Mouse (Mus musculus): ENCODE measurements around the gene Gm27179. TPM values are rescaled to one million over a fixed set of nuclear protein-coding genes. Genes with fewer than 3 reads are reported as not detected.
"Not testable (repeated sequence)": the region's sequence is repeated elsewhere in the genome, so short reads cannot be mapped to it uniquely, and the experiment has no call there.

The Gm27179 gene
- total RNA-seq (2014; fragmentation: Nextera tagmentation) (not detected in 2 replicates), total RNA-seq (2017) (0.26 TPM in 1 of 2 replicates, not detected in the other)

DNA sequence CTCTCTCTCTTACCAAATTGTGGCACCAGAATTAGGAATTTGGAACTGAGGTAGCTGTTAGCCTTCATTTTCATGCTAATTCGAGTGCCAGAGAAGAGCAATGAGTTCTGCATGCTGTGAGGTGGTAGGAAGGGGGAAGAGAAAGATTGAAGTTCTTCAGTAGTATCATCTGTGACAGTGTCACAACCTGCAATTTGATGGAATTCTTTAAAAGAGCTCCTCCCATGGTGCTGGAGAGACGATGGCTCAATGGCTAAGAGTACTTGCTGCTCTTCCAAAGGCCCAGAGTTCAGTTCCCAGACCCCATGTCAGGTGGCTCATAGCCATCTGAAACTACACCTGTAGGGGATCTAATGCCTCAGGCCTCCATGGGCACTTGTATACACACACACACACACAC is at the start of gene Gm27179:
Gene Gm27179, minus strand, starts transcription at position 101 of the 400 bp plus-strand sequence.
- ATAC-seq (replicated peaks; ENCODE audit: poor library complexity, severe bottlenecking): not testable (repeated sequence)

DNA sequence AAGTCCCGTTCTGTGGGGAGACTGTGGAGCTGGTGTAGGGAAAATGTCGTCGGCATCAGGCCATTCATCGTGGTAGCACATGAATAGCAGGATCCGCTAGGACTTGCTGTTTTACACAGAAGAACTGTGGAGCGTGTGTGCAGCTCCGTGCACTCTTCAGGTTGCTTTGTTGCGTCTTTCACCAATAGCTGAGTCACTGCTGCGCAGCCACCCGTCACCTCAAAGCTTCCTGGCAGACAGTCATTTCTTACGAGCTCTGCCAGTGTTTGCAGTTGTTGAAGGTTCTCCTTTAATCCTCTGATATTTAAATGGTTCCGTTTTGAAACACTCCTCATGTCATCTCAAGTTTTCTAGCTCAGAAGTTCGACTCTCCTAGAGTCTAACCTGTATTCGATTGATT is 45.2 kb upstream of the Gm27179 start:
- ATAC-seq (replicated peaks; ENCODE audit: poor library complexity, severe bottlenecking): peak; percentile 25

DNA sequence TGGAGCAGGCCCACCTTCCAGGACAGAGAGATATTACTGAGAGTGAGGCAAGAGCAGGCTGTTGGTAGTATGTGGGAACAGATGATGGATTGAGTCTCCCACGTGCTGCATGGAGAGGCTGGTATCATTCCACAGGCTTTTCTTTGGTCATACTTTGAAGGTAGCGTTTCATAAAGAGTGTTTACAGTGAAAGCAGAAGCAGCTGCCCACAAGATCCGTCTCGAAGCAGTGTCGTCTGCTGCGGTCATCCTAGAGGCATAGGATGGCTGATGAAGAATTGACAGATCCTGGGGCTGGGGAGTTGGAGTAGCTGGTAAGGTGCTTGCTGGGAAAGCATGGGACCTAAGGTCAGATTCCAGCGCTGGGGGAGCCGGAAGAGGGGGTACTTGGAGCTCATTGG is 44.5 kb upstream of the Gm27179 start:
- peak; percentile 58 for ATAC-seq (replicated peaks; ENCODE audit: poor library complexity, severe bottlenecking)

DNA sequence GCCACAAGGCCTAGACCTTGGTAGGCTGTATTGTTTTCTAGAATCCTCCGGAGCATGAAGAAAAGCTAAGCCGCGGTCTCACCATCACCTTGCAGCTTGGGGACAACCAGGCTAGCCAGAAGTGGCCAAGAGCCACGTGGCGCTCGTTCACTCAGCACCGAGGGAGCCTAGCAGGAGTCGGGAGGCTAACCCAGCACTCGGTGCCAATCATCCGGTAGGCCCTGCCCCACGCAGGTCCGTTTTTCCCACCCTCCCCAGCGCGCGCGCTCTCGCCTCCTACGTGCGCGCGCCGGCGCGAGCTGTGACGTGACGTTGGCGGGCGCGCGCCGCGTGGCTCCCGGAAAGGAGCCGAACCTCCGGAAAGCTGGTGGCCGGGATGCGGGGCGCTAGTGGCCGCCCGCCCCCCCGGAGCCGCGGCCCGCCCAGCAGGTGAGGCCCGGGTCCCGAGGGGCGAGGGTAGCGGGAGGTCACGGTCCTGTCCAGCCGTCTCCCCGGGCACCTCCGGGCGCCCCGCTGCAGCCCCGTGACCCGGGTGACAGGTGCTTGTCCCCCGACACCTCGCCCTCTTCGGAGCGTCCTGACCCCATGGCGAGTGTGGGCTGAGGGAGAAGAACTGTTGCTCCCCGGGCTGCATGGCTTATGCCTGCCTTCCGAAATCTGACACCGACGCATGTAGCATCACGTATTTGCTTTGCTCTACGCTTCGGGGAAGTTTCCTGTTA is 42.9 kb upstream of the Gm27179 start, which contains the start of gene Entpd4b:
Gene Entpd4b, plus strand, starts transcription at position 315 of the 722 bp plus-strand sequence.
- peak; percentile 62 for ATAC-seq (replicated peaks; ENCODE audit: poor library complexity, severe bottlenecking)

DNA sequence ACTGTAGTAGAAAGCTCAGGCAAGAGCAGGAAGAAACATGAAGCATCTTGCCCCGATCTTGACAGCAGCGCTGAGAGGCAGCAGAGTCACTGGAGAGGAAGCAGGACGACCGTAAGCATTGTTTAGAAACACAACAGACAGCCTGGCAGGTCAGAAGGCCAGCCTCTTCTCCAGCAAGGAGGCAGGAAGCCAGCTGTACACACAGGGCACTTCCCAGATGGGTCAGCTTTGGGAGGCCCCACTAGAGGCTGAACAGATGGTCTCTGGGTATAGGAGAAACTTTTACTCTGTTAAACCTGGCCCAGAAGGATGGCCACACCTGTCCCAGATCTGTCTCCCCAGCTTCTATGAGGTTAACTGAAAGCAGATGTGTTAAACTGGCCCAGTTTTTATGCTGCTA is 35.0 kb upstream of the Gm27179 start:
- ATAC-seq (replicated peaks; ENCODE audit: poor library complexity, severe bottlenecking): peak; percentile 31

DNA sequence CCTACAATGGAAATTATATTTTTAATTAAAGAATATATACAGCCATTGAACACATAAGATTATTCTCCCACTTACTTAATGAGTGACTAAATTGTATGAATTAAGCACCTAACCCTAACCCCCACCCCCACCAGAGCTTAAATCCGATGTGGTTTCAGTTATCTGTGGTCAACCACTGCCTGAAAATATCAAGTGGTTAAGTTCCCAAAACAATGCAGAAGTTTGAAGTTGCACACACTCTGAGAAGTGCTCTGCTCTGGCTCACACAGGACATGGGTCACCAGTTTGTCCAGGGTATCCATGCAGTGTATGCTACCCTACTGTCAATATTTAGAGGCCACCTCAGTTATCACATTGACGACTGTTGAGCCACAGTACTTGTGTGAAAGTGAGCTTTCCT is 32.7 kb upstream of the Gm27179 start:
- peak; percentile 70 for ATAC-seq (replicated peaks; ENCODE audit: poor library complexity, severe bottlenecking)

DNA sequence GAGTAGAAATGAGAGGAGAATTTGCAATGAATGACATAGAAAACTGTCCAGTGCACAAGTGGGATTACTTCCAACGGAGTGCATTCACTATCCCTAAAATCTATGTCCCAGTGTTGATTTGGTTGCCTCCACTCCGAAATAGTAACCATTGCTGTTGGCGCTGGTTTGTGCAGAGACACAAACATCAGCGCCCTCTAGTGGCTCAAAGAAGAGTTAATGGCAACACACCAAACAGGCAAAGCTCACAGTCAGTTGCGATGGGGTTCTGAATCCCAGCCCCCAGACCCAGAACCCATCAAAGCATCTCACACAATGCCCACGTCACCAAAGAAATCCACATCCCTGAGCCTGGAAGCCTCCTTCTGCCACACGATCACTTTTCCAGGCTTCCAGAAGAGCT is 31.7 kb upstream of the Gm27179 start:
- ATAC-seq (replicated peaks; ENCODE audit: poor library complexity, severe bottlenecking): peak; percentile 44

DNA sequence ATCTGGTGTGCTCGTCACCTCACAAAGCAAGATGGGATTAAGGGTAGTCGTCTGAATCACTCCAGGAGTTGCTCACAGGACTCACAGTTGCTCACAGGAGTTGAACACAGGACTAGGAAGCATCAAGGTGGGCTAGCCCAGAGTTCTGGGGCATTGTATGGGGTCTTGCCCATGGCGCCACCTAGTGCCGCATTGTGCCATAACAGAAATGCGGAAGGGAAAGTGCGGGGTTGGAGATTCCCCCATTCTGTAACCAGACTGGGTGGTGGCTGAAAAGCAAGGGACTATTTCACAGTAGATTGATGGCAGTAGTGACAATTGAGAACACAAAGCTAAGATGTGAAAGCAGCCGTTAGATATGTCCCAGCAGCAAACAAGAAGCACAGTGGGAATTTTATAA is 30.3 kb upstream of the Gm27179 start:
- peak; percentile 69 for ATAC-seq (replicated peaks; ENCODE audit: poor library complexity, severe bottlenecking)

DNA sequence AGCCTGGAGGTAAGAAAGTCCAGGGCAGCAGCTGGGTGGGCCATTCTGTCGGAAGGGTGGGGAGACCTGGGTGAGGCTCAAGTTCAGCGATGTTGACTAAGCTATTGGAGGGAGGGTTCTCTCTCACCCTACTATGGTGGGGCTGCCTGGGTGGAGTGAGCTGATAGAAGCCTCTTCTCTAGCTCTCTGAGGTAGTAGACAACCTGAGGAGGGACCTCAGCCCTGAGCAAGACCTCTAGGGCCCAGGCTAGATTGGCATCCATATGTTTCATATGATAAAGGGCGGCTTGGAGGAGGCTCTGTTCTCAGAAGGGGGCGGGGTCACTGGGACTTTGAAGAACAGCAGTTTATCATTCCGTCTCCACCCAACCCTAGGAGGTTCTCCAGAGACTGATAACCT is 27.8 kb upstream of the Gm27179 start:
- not testable (repeated sequence) for ATAC-seq (replicated peaks; ENCODE audit: poor library complexity, severe bottlenecking)

DNA sequence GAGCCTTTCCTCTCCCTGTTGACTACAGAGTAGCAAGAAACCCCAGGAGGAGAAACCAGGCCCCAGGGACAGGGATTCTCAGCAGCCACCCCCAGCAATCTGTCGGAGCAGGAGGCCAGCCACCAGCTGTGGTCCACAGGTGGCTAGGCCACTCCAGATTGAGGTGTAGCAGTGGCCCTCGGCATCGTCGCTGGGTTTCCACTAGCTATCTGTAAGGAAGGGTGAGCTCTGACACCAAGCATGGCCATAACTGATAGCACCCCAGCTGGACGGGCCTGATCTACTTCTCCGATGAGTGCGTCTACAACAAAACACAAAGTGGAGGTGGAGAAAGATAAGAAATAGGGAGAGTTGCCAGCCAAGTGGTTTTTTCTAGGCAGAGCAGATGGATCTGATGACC is 24.2 kb upstream of the Gm27179 start:
- not testable (repeated sequence) for ATAC-seq (replicated peaks; ENCODE audit: poor library complexity, severe bottlenecking)

DNA sequence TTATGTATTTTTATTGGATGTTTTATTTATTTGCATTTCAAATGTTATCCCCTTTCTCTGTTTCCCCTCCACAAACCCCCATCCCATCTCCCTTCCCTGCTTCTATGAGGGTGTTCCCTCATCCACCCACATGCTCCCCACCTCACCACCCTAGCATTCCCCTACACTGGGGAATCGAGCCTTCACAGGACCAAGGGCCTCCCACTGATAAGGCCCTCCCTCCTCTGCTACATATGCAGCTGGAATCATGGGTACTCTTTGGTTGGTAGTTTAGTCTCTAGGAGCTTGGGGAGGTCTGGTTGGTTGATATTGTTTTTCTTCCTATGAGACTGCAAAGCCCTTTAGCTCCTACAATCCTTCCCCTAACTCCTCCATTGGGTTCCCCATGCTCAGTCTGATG is 13.9 kb upstream of the Gm27179 start:
- ATAC-seq (replicated peaks; ENCODE audit: poor library complexity, severe bottlenecking): not testable (repeated sequence)

DNA sequence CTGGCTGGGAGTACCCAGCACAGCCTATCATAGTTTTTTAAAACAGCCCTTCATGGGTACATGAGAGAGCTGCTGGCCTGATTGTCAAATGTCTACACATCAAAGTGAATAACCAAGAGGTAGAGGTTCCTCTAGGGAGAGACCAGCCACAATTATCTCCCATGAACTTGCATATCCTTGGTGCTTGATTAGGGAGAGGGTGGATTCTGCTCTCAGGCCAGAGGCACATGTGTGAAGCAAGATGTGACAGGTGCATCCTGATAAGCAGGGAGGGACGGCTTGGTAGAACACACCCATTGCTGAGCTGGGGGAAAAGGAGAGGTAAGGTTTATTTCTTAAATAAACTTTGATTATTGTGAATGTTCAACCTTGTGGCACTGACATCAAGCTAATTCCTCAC is 10.7 kb upstream of the Gm27179 start:
- ATAC-seq (replicated peaks; ENCODE audit: poor library complexity, severe bottlenecking): not testable (repeated sequence)

DNA sequence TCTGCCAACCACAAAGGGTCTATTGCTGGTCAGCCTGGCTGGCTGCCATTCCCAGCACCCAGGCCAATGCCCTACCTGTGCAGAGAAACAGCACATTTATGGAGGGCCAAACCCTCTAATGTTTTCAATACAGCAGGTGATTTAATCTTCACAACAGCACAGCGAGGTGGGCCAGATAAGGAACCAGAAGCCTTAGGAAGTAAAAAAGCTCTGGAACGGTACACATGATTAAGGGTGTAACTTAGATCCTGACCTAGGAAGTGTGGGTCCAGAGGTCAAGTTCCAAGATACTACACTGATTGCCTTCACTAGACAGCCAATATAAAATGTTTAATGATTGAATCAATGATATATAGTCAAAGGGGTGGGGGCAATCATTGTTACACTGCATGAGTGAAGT is 8.5 kb upstream of the Gm27179 start:
- ATAC-seq (replicated peaks; ENCODE audit: poor library complexity, severe bottlenecking): not testable (repeated sequence)

DNA sequence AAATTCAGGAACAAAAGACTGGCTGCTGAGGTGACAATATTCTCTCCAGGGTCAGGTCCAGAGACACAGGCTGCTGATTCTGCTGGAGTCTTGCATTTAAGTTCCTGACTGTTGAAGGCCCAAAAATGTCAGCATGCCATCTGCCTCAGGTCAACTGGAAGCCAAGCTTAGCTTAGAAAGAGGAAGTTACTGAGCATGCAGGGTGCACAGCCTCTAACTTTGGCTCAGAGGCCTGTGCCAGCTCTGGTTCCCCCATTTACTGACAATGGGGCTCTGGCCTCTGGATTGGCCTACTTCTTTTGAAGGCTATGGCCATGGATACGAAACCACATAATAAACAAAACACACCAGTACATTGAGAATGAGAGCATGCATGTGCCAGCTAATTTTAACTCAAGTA is 5.3 kb downstream of the Gm27179 start:
- ATAC-seq (replicated peaks; ENCODE audit: poor library complexity, severe bottlenecking): peak; percentile 28

DNA sequence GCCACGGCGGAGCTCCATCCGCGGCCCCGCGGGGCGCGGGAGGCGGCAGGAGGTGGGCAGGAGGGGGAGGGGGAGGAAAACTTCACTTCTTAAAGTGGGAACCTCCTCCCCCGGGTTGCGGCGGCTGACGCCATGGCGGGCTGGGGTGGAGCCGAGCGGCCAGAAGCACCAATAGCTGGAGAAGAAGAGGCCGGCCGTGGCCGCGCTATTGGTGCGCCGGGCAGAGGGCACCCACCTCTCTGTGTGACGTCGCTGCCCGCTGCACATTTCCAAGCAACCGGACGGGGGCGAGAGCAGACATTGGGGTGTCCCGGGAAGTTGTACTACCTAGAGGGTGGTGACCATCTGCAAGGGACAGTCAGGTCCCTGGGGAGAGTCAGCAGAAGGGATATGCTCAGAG is 9.2 kb downstream of the Gm27179 start, which contains the start of gene Gm16867:
Gene Gm16867, minus strand, starts transcription at position 189 of the 400 bp plus-strand sequence.
- ATAC-seq (replicated peaks; ENCODE audit: poor library complexity, severe bottlenecking): peak; percentile 63

DNA sequence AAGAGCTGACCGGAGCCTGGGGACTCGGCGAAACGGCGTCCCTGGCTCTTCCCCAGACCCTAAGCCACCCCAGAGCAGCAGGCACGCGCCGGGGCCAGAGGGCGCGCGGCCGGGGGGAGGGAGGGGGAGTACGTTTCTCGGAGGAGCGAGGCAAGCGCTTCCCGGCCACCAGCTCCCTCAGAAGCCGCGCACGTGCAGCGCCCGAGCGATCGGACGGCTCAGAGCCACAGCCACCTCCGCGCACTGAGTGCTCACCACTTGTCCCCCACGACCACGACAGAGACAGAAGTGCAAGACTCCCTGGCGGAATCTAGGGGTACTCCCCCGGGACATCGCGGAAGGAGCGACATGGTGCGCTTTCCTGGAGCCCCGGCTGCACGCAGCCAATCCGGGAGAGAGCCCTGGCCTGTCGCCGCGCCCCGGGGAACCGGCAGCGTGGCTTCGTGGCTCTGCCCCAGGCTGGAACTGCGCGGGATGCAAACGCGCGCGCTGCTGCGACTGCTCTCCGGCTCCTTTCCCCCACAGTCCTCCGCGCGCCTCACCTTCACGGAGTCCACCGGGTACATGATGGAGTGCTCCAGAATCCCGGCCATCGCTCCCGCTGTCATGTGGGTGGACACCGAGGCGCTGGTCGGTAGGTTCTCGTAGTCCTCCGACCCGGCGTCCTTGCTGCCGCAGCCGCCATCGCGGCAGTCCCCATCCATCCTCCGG is 9.8 kb downstream of the Gm27179 start:
- ATAC-seq (replicated peaks; ENCODE audit: poor library complexity, severe bottlenecking): peak; percentile 18

DNA sequence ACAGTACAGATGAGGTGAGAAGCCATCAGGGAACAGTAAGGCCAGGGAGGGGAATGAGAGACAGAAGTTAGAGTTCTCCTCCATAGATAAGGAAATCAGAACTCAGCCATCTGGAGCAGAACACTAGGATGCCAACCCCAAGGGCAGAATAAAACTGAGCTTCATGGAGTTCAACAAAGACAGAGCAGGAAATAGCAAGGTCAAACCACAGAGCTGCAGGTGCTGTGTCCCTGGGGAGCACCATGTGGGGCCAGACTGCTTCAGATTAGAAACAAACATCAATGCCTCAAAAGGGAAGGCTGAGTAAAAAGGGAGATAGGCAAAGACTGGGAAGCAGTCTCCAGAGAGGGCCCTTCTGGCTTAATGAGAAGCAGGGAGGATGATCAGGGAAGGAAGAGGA is 16.1 kb downstream of the Gm27179 start:
- not testable (repeated sequence) for ATAC-seq (replicated peaks; ENCODE audit: poor library complexity, severe bottlenecking)

DNA sequence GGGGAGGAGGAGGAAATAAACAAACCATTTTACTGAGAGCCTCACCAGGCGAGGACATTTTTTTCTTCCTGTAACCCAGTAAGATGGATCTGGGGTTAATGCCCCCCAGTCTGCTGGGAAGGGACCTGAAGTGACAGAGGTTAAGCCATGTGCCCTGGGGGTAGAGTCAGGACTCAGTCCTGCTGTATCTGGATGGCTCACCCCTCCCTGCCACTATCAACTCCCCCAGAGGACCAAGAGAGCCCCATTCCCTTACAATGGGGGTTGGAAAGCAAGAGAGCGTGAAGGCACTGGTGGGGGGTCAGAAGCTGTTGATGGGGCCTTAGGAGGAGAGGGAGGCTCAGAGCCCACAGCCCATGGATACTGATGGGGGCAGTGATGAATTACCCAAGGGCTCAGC is 17.4 kb downstream of the Gm27179 start:
- not testable (repeated sequence) for ATAC-seq (replicated peaks; ENCODE audit: poor library complexity, severe bottlenecking)

DNA sequence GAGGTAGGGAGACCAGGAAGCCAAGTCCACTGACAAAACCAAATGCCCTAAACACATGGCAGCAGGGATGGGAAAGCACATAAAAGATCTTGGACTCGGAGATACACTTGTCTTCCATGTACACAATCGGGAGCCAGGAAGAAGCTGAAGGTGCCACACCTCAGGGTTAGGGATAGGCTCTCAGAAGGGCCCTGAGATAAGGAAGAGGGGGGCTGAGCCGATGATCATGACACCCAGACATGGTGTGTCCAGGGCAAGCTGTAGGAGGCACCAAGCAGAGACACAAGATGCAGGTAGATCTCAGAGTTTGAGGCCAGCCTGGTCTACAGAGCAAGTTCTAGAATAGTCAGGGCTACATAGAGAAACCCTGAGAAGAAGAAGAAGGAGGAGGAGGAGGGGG is 17.8 kb downstream of the Gm27179 start:
- ATAC-seq (replicated peaks; ENCODE audit: poor library complexity, severe bottlenecking): not testable (repeated sequence)

DNA sequence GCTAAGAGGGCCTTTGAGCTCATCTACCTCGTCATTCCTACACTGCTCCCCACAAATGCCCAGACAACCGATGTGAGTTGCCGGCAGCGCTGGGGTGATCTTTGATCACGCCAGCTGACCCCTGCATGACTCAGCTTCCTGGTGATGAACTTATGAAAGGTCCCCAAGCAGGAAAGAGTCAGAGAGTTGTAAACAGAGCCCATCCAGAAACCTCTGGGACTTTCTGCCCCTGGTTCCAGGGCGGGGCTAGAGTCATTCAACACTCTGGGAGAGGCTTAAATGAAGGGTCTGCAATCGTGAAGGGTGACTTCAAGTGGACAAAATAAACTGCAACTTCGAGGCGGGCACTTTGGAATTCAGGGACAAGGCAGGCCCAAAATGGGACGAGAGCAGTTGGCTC is 24.3 kb downstream of the Gm27179 start:
- ATAC-seq (replicated peaks; ENCODE audit: poor library complexity, severe bottlenecking): not testable (repeated sequence)

DNA sequence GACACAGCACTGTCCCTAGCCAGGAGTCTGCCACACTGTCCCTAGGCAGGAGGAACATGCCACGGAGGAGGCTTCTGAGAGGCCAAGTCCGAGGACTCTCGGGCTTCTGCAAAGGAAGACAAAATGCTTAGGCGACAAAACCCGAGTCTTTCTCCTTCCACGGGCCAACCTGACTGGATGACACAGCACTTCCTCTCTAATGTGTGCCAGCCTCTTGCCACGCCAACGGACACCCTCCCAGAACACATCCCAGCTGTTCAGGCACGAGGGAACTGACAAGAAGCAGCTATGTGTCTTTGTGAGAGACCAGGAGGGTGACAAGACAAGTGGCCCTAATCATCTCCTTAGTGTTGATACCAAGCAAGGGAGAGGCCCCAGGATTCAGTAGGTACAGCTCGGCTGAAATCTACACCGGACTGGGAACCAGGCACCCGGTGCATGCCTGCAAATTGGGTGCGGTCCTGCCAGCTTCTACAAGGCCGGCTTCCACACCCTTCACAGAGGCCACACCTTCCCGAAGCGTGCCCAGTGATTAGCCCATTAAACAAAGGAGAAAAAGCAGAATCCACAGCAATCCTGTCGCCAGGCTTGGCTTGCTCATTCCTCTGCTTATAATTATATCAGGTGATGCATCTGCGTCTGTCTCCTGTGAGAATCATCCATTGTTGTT is 26.7 kb downstream of the Gm27179 start:
- ATAC-seq (replicated peaks; ENCODE audit: poor library complexity, severe bottlenecking): peak; percentile 90
